9 mouse cellular contexts compared by ENCODE assay signal in genomic region chr6:146272253-146273036, GRCm38 (mm10).
DNase-seq lines count a peak whose midpoint lies in the region; ATAC-seq and TF ChIP-seq lines count a peak whose summit lies in the region.
"Had no signal": no experiment of that assay in that cellular context is flagged by ENCODE, and none has a peak within 500 bp of the region (broad histone marks: within the 10 kb centered on the region; RNA-seq: fewer than 3 reads in every experiment).

No protein-coding gene starts in this region.

- peaks cover 4% of the 10 kb centered on the region; the same call in 1 of the 2 replicates for H3K4me1 ChIP-seq in forebrain, embryonic 16.5 days (replicated peaks; ENCODE audit: control insufficient read depth, insufficient read depth, low read length)
- no peaks in the 10 kb centered on the region for H3K4me1 ChIP-seq in lung, postnatal 0 days (ENCODE audit: insufficient read depth, low read depth, low read length)

- H3K36me3 ChIP-seq in C2C12 (ENCODE audit: control insufficient read depth, insufficient read depth), result no peaks in the 10 kb centered on the region
- H3K36me3 ChIP-seq in forebrain, embryonic 16.5 days (ENCODE audit: control insufficient read depth, insufficient read depth), result no peaks in the 10 kb centered on the region
- H3K36me3 ChIP-seq in lung, postnatal 0 days (ENCODE audit: insufficient read depth, low read length), result no peaks in the 10 kb centered on the region
- H3K36me3 ChIP-seq: limb, embryonic 15.5 days had no signal

- no peaks in the 10 kb centered on the region for H3K79me3 ChIP-seq in C2C12 (ENCODE audit: low read depth)

- H3K4me2 ChIP-seq in forebrain, embryonic 16.5 days (ENCODE audit: low read length), result no peak overlapping the region
- H3K4me2 ChIP-seq in lung, postnatal 0 days (replicated peaks; ENCODE audit: low read depth, low read length), result no peak overlapping the region
- H3K4me2 ChIP-seq: limb, embryonic 15.5 days had no signal

- H3K4me3 ChIP-seq in C2C12 (ENCODE audit: insufficient read depth, poor library complexity, severe bottlenecking), result no peak overlapping the region
- H3K4me3 ChIP-seq in forebrain, embryonic 16.5 days (replicated peaks; ENCODE audit: low read length), result no peak overlapping the region
- no peak overlapping the region for H3K4me3 ChIP-seq in lung, postnatal 0 days (ENCODE audit: low read depth, low read length)
- H3K4me3 ChIP-seq: limb, embryonic 15.5 days had no signal

- no peaks in the 10 kb centered on the region for H3K27me3 ChIP-seq in C2C12 (ENCODE audit: control insufficient read depth, insufficient read depth, insufficient read length)
- no peaks in the 10 kb centered on the region for H3K27me3 ChIP-seq in forebrain, embryonic 16.5 days (replicated peaks; ENCODE audit: control insufficient read depth, insufficient read depth, low read length)
- no peaks in the 10 kb centered on the region for H3K27me3 ChIP-seq in lung, postnatal 0 days (replicated peaks; ENCODE audit: insufficient read depth, low read length)
- H3K27me3 ChIP-seq: limb, embryonic 15.5 days had no signal

- TF ChIP-seq EP300 in lung, postnatal 0 days (IDR thresholded peaks at IDR 0.05), result no peak

- TF ChIP-seq CTCF in C2C12 (IDR thresholded peaks at IDR 0.05; ENCODE audit: control insufficient read depth, insufficient read depth, insufficient read length), result peak; percentile 59
- peak; percentile 90 for TF ChIP-seq CTCF in lung, postnatal 0 days (IDR thresholded peaks at IDR 0.05)

- H3K27ac ChIP-seq in forebrain, embryonic 16.5 days (ENCODE audit: low read length), result no peak overlapping the region
- no peak overlapping the region for H3K27ac ChIP-seq in lung, postnatal 0 days (ENCODE audit: low read length)
- H3K27ac ChIP-seq: limb, embryonic 15.5 days had no signal

- 79% methylated on average over 5 of the region's 5 CpGs for WGBS in forebrain, embryonic 16.5 days
- WGBS in lung, postnatal 0 days, result 80% methylated on average over 5 of the region's 5 CpGs

- no peaks in the 10 kb centered on the region for H3K9me3 ChIP-seq in forebrain, embryonic 16.5 days (ENCODE audit: control insufficient read depth, low read length)
- H3K9me3 ChIP-seq in lung, postnatal 0 days (ENCODE audit: low read length), result no peaks in the 10 kb centered on the region
- H3K9me3 ChIP-seq: limb, embryonic 15.5 days had no signal

- no peak overlapping the region for H3ac ChIP-seq in C2C12 (ENCODE audit: control insufficient read depth, insufficient read length, low read depth)

- H3K9ac ChIP-seq in forebrain, embryonic 16.5 days (replicated peaks; ENCODE audit: low read depth, low read length), result no peak overlapping the region
- no peak overlapping the region for H3K9ac ChIP-seq in lung, postnatal 0 days (replicated peaks; ENCODE audit: low read depth)
- H3K9ac ChIP-seq: limb, embryonic 15.5 days had no signal

- ATAC-seq in frontal cortex, adult (ENCODE audit: low TSS enrichment), result peak; percentile 76
- peak; percentile 75 for ATAC-seq in forebrain, embryonic 16.5 days
- ATAC-seq in lung, postnatal 0 days, result no peak

- H3K79me2 ChIP-seq in C2C12 (ENCODE audit: control insufficient read depth, insufficient read depth), result no peaks in the 10 kb centered on the region

- no peak for DNase-seq in frontal cortex, postnatal 25 days (ENCODE audit: low spot score in 2 of 2)
- DNase-seq in c-Kit-positive CD71-positive TER-119-positive erythroid progenitor cells, embryonic 14.5 days (ENCODE audit: low spot score), result peak; percentile 73
- peak; percentile 47 to 59 for DNase-seq in kidney, adult 8-10 months
- DNase-seq in lung, postnatal 0 days (ENCODE audit: low spot score), result peak; percentile 67
- DNase-seq in skeletal muscle tissue, adult 2 months (ENCODE audit: low read depth, low spot score), result peak; percentile 76

TF ChIP-seq in C2C12, 6 proteins besides CTCF, POLR2A, EP300 and RAD21:
- TF ChIP-seq FOSL1 (IDR thresholded peaks at IDR 0.05; ENCODE audit: insufficient read depth, low read length, poor library complexity, severe bottlenecking) (no peak), MYOG (IDR thresholded peaks at IDR 0.05; ENCODE audit: control insufficient read depth, extremely low read depth, insufficient read length) (no peak), MAX (IDR thresholded peaks at IDR 0.05) (no peak), CEBPB (IDR thresholded peaks at IDR 0.05; ENCODE audit: low read depth) (no peak), MYOD1 (IDR thresholded peaks at IDR 0.05; ENCODE audit: control insufficient read depth, insufficient read length, low read depth) (no peak), USF1 (IDR thresholded peaks at IDR 0.05; ENCODE audit: low read depth) (no peak)

Comparison
In these comparisons a context has a peak if more than half of its experiments do, and no peak if none do; other contexts are left out.
1. DNase-seq: peak in c-Kit-positive CD71-positive TER-119-positive erythroid progenitor cells, embryonic 14.5 days (single experiment), kidney, adult 8-10 months (2 of 2), lung, postnatal 0 days (single experiment) and skeletal muscle tissue, adult 2 months (single experiment); none in frontal cortex, postnatal 25 days (0 of 2).